Mouse (Mus musculus) bone marrow macrophage, adult 2 months (primary cell): ENCODE data around the gene Acot12.

ENCODE experiments used
- CTCF ChIP-seq: IDR thresholded peaks from 2 replicates; pipeline ENCODE4 v1.5.1; 2012; ENCODE audit warnings: low read depth, mild to moderate bottlenecking, low read length, moderate library complexity
- POLR2A ChIP-seq: IDR thresholded peaks from 2 replicates; pipeline ENCODE4 v1.6.1; 2012; ENCODE audit warnings: mild to moderate bottlenecking, low read depth, low read length, borderline replicate concordance

DNA sequence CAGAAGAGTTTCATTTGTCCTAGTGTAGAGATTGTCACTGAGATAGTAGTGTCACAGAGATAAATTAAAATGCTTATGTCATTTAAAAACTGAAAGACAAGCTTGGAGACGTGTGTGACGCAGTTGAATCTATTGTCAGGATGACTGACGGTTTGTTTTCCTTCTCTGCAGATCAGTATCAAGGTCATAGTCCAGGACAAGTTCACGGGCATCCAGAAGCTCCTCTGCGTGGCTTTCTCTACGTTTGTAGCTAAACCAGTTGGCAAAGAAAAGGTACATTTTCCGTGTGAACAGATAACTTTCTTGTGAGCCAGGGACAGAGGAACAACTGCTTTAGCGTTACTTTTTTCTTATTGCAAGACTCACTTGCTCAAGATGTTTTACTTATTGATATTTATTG is 18.5 kb downstream of the Acot12 start:
- TF ChIP-seq CTCF (no peak), POLR2A (no peak)
